In the genomic region with DNA sequence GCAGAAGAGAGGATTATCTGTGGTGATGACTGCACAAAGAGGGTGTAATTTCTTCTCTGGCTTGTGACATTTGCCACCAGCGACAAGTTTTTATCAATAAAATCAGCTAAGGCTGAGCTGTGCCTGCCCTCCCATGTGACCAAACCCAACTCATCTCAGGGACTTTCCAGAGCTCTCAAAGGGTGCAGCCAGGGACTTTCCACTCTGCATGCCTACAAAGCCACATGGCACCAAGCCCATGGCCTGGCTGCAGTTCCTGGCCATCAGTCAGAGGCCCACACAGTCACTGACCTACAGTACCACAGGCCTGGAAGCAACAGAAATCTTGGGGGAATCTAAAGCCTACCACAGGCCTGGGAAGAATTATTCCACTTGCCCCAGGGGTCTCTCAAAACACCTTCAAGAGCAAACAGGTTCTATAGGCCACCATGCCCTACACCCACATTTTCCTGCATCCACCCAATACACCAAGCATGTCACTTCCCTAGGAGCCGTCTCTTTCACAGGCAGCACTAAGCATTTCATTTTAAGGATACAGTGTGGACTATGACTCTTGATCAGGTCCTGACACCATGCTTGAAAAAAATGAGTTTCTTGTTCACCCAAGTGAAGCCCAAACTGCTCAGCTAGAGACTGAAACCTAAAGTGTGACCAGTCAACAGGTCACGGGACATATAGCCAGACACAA, we compare ENCODE assay signal across 9 mouse cellular contexts. TPM values are rescaled to one million over a fixed set of nuclear protein-coding genes. Genes with fewer than 3 reads are reported as not detected.
DNase-seq lines count a peak whose midpoint lies in the region; ATAC-seq and TF ChIP-seq lines count a peak whose summit lies in the region.
"Had no signal": no experiment of that assay in that cellular context is flagged by ENCODE, and none has a peak within 500 bp of the region (broad histone marks: within the 10 kb centered on the region; RNA-seq: fewer than 3 reads in every experiment).

No protein-coding gene starts in this region.

- no peak for ATAC-seq in kidney, embryonic 16.5 days (ENCODE audit: low FRiP score, low TSS enrichment)

- peak; percentile 33; the same call in 1 of the 2 replicates for TF ChIP-seq POLR2A in small intestine, adult 2 months (IDR thresholded peaks at IDR 0.05; ENCODE audit: low read depth, low read length)

- intact Hi-C loops in gastrocnemius, postnatal 36 days (cut with DNase I), result no loop called here
- intact Hi-C loops in left cerebral cortex, postnatal 4 days (cut with DNase I), result no loop called here

- peaks cover 62% of the 10 kb centered on the region for H3K36me3 ChIP-seq in kidney, embryonic 16.5 days (ENCODE audit: insufficient read depth, low read length)
- peaks cover 40% of the 10 kb centered on the region for H3K36me3 ChIP-seq in small intestine, adult 2 months (ENCODE audit: control insufficient read depth, insufficient read depth, low read length)

- H3K4me1 ChIP-seq in kidney, embryonic 16.5 days (ENCODE audit: insufficient read depth, low read length), result no peaks in the 10 kb centered on the region
- H3K4me1 ChIP-seq in brown adipose tissue, adult 24 weeks (ENCODE audit: control insufficient read depth, insufficient read depth, insufficient read length, low read length), result peaks cover 12% of the 10 kb centered on the region
- peaks cover 10% of the 10 kb centered on the region for H3K4me1 ChIP-seq in small intestine, adult 2 months (ENCODE audit: control insufficient read depth, insufficient read depth, insufficient read length, low read length)

- TF ChIP-seq CTCF in small intestine, adult 2 months (IDR thresholded peaks at IDR 0.05; ENCODE audit: extremely low read depth, insufficient read length, insufficient replicate concordance, low read depth, low read length), result no peak

- no peaks in the 10 kb centered on the region for H3K27me3 ChIP-seq in kidney, embryonic 16.5 days (ENCODE audit: insufficient read depth, low read length)
- H3K27me3 ChIP-seq in small intestine, adult 2 months (ENCODE audit: control insufficient read depth, insufficient read depth, low read length), result no peaks in the 10 kb centered on the region
- H3K27me3 ChIP-seq: megakaryocyte, embryonic 14.5 days had no signal

- 80% methylated on average over 3 of the region's 3 CpGs for WGBS in kidney, embryonic 16.5 days
- 51% methylated on average over 3 of the region's 3 CpGs for WGBS in small intestine, adult 2 months

- no peak overlapping the region for H3K27ac ChIP-seq in kidney, embryonic 16.5 days (ENCODE audit: low read length)
- H3K27ac ChIP-seq in brown adipose tissue, adult 24 weeks (replicated peaks; ENCODE audit: low read depth, low read length), result peak overlapping the region; percentile 64
- H3K27ac ChIP-seq in small intestine, adult 2 months (ENCODE audit: insufficient read depth, low read depth, low read length), result peak overlapping the region; percentile 79

- peak; percentile 83 for DNase-seq in kidney, adult 11 months
- DNase-seq in CD4-positive helper T cell, adult 2 months (ENCODE audit: low read depth, low spot score), result peak; percentile 91
- DNase-seq in gastrocnemius, postnatal 36 days, result peak; percentile 83 to 84
- DNase-seq in left cerebral cortex, postnatal 4 days, result peak; percentile 58
- DNase-seq in frontal cortex, postnatal 14 days (ENCODE audit: low spot score in 2 of 2), result no peak

- H3K4me2 ChIP-seq in kidney, embryonic 16.5 days (replicated peaks; ENCODE audit: low read depth, low read length), result no peak overlapping the region

- no peak overlapping the region for H3K9ac ChIP-seq in kidney, embryonic 16.5 days (replicated peaks; ENCODE audit: low read length)

- H3K9me3 ChIP-seq in kidney, embryonic 16.5 days (ENCODE audit: low read length), result no peaks in the 10 kb centered on the region
- H3K9me3 ChIP-seq: megakaryocyte, embryonic 14.5 days had no signal

- H3K4me3 ChIP-seq in kidney, embryonic 16.5 days (ENCODE audit: low read length), result no peak overlapping the region
- H3K4me3 ChIP-seq in brown adipose tissue, adult 24 weeks (ENCODE audit: insufficient read depth, low read depth, low read length), result no peak overlapping the region
- H3K4me3 ChIP-seq in small intestine, adult 2 months (ENCODE audit: low read depth, low read length), result no peak overlapping the region
- H3K4me3 ChIP-seq: megakaryocyte, embryonic 14.5 days had no signal

RNA-seq across cellular contexts. Expression of gene Traf2, which starts 12.4 kb away (rescaled TPM):
- 40.6 and 43.6 TPM in 2 replicates for polyA plus RNA-seq in kidney, embryonic 16.5 days (2015; fragmentation: Nextera tagmentation; extraction: Ambion mirVana)
- polyA plus RNA-seq in brown adipose tissue, adult 24 weeks (2012; ENCODE audit: insufficient read depth, insufficient read length, missing spikeins), result 7.0 and 12.9 TPM in 2 replicates
- 10 to 100 TPM in 1 of 2 experiments, 1 to 10 TPM in 1; 9.8 to 11.5 TPM for total RNA-seq in gastrocnemius, postnatal 36 days (2021)
- 1 to 10 TPM; 7.5 to 8.6 TPM for total RNA-seq in left cerebral cortex, postnatal 4 days (2021)
- polyA plus RNA-seq in small intestine, adult 2 months (2012; rRNA removed), result 8.2 and 13.7 TPM in 2 replicates

RNA-seq across cellular contexts. Expression of gene Edf1, which starts 23.3 kb away (rescaled TPM):
- polyA plus RNA-seq in kidney, embryonic 16.5 days (2015; fragmentation: Nextera tagmentation; extraction: Ambion mirVana), result 372 and 373 TPM in 2 replicates
- 398 and 454 TPM in 2 replicates for polyA plus RNA-seq in brown adipose tissue, adult 24 weeks (2012; ENCODE audit: insufficient read depth, insufficient read length, missing spikeins)
- 100 to 1,000 TPM; 139 to 157 TPM for total RNA-seq in gastrocnemius, postnatal 36 days (2021)
- 100 to 1,000 TPM; 154 to 155 TPM for total RNA-seq in left cerebral cortex, postnatal 4 days (2021)
- polyA plus RNA-seq in small intestine, adult 2 months (2012; rRNA removed), result 209 and 413 TPM in 2 replicates

RNA-seq across cellular contexts. Expression of gene C8g, which starts 32.8 kb away (rescaled TPM):
- polyA plus RNA-seq in kidney, embryonic 16.5 days (2015; fragmentation: Nextera tagmentation; extraction: Ambion mirVana), result 9.5 and 9.6 TPM in 2 replicates
- 6.6 and 9.2 TPM in 2 replicates for polyA plus RNA-seq in brown adipose tissue, adult 24 weeks (2012; ENCODE audit: insufficient read depth, insufficient read length, missing spikeins)
- 1 to 10 TPM; 1.4 to 1.5 TPM for total RNA-seq in gastrocnemius, postnatal 36 days (2021)
- 1 to 10 TPM in 1 of 2 experiments, under 1 TPM in 1; 0.98 to 1.3 TPM for total RNA-seq in left cerebral cortex, postnatal 4 days (2021)
- 2.1 and 2.2 TPM in 2 replicates for polyA plus RNA-seq in small intestine, adult 2 months (2012; rRNA removed)

RNA-seq across cellular contexts. Expression of gene Fbxw5, which starts 33.8 kb away (rescaled TPM):
- polyA plus RNA-seq in kidney, embryonic 16.5 days (2015; fragmentation: Nextera tagmentation; extraction: Ambion mirVana), result 105 and 115 TPM in 2 replicates
- 41.1 and 47.3 TPM in 2 replicates for polyA plus RNA-seq in brown adipose tissue, adult 24 weeks (2012; ENCODE audit: insufficient read depth, insufficient read length, missing spikeins)
- total RNA-seq in gastrocnemius, postnatal 36 days (2021), result 10 to 100 TPM; 75.3 to 83.6 TPM
- 100 to 1,000 TPM; 117 TPM for total RNA-seq in left cerebral cortex, postnatal 4 days (2021)
- 32.0 and 34.0 TPM in 2 replicates for polyA plus RNA-seq in small intestine, adult 2 months (2012; rRNA removed)

RNA-seq across cellular contexts. Expression of gene Mamdc4, which starts 40.3 kb away (rescaled TPM):
- 12.2 and 14.7 TPM in 2 replicates for polyA plus RNA-seq in kidney, embryonic 16.5 days (2015; fragmentation: Nextera tagmentation; extraction: Ambion mirVana)
- 0.36 and 0.54 TPM in 2 replicates for polyA plus RNA-seq in brown adipose tissue, adult 24 weeks (2012; ENCODE audit: insufficient read depth, insufficient read length, missing spikeins)
- total RNA-seq in gastrocnemius, postnatal 36 days (2021), result 1 to 10 TPM in 1 of 2 experiments, under 1 TPM in 1; 0.74 to 4.7 TPM
- total RNA-seq in left cerebral cortex, postnatal 4 days (2021), result 1 to 10 TPM; 1.8 to 2.9 TPM
- 0.52 and 1.1 TPM in 2 replicates for polyA plus RNA-seq in small intestine, adult 2 months (2012; rRNA removed)

Comparison
In these comparisons a context has a peak if more than half of its experiments do, and no peak if none do; other contexts are left out.
1. DNase-seq: peak in kidney, adult 11 months (single experiment), CD4-positive helper T cell, adult 2 months (single experiment), gastrocnemius, postnatal 36 days (2 of 2) and left cerebral cortex, postnatal 4 days (single experiment); none in frontal cortex, postnatal 14 days (0 of 2).